Mouse (Mus musculus) embryonic facial prominence, embryonic 14.5 days (tissue): ENCODE results near the gene Psg19. TPM values are rescaled to one million over a fixed set of nuclear protein-coding genes. Genes with fewer than 3 reads are reported as not detected.
A peak's percentile ranks its signal among the peaks of the same experiment; 100 is the strongest.

Experiments used
- ATAC-seq: fragments of 200-750 bp; cut with Nextera tagmentation; 2 replicates; pipeline ENCODE4 v1.8.0; 2017; ENCODE audit warnings: low read depth, moderate number of reproducible peaks, moderate TSS enrichment
- DNase-seq: peaks from one replicate; pipeline ENCODE4 v3.0.0-alpha.2; 2015; ENCODE audit warnings: low spot score
- H3K27ac ChIP-seq: fragments of 300-500 bp; sonication (generic); replicated peaks from 2 replicates; pipeline ENCODE4 v1.5.1; 2014; ENCODE audit warnings: low read depth, mild to moderate bottlenecking, low read length, moderate library complexity
- H3K27me3 ChIP-seq: fragments of 300-500 bp; sonication (generic); replicated peaks from 2 replicates; pipeline ENCODE4 v1.6.1; 2014; ENCODE audit warnings: low read length; ENCODE audit not compliant: control insufficient read depth, insufficient read depth
- H3K36me3 ChIP-seq: fragments of 300-500 bp; sonication (generic); 2 replicates; pipeline ENCODE4 v1.6.1; 2014; ENCODE audit warnings: low read length, mixed read lengths; ENCODE audit not compliant: control insufficient read depth, insufficient read depth
- H3K4me1 ChIP-seq: fragments of 300-500 bp; sonication (generic); 2 replicates; pipeline ENCODE4 v1.6.1; 2014; ENCODE audit warnings: antibody characterized with exemption, low read length; ENCODE audit not compliant: control insufficient read depth, insufficient read depth
- H3K4me2 ChIP-seq: fragments of 300-500 bp; sonication (generic); 2 replicates; pipeline ENCODE4 v1.6.1; 2014; ENCODE audit warnings: low read depth, mild to moderate bottlenecking, low read length, moderate library complexity, mixed read lengths
- H3K4me3 ChIP-seq: fragments of 300-500 bp; sonication (generic); 2 replicates; pipeline ENCODE4 v1.5.1; 2014; ENCODE audit warnings: low read depth, mild to moderate bottlenecking, low read length
- H3K9ac ChIP-seq: fragments of 300-500 bp; sonication (generic); 2 replicates; pipeline ENCODE4 v1.6.1; 2014; ENCODE audit warnings: low read depth, mild to moderate bottlenecking, low read length, moderate library complexity, mixed read lengths
- H3K9me3 ChIP-seq: fragments of 300-500 bp; sonication (generic); 2 replicates; pipeline ENCODE4 v1.6.1; 2016; ENCODE audit warnings: low read length; ENCODE audit not compliant: control insufficient read depth
- WGBS: fragments of 180-500 bp; shearing (Covaris S2); extraction: QIAGEN DNeasy Blood & Tissue Kit; methylation state at CpG from one replicate; pipeline ENCODE4 v1.1.7; 2014; 5-methylcytosine and 5-hydroxymethylcytosine counted together
- polyA plus RNA-seq: library from polyadenylated mRNA; unstranded; fragments of >200 nt; fragmentation: Nextera tagmentation; extraction: Ambion mirVana; gene quantifications from 2 replicates; pipeline ENCODE4 v1.2.1, GENCODE M21; 2014

The Psg19 gene
- not detected in 2 replicates for polyA plus RNA-seq

DNA sequence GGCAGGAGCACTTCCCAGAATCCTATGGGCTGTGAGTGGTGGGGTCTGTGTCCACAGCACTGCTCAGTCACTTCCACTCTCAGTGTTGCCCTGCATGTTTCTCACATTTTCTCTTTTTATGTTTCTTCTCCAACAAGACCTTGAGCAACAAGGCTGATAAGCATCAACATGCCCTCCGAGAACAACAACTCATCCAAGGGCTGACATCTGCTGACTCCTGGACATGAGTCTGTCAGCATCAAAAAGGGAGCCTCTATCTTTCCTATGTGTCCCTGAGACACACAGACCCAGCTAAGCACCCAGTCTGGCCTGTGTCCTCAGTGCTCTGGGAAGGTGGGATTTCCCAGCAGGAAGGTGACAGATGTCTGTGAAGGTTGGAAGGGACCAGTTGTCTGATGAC is at the start of gene Psg19:
TSS of gene Psg19 (minus strand) at position 101 of the 400 bp plus-strand sequence.
- H3K4me3 ChIP-seq: no peak within 1 kb of the TSS
- H3K9me3 ChIP-seq: no peaks in the 10 kb centered on the region
- DNase-seq: no peak
- no peaks in the 10 kb centered on the region for H3K4me1 ChIP-seq
- ATAC-seq: no peak
- no peaks in the 10 kb centered on the region for H3K36me3 ChIP-seq
- no peaks in the 10 kb centered on the region for H3K27me3 ChIP-seq
- WGBS: 83% methylated on average over 1 of the region's 1 CpGs
- no peak within 1 kb of the TSS for H3K27ac ChIP-seq
- no peak within 1 kb of the TSS for H3K4me2 ChIP-seq
- H3K9ac ChIP-seq: no peak within 1 kb of the TSS

DNA sequence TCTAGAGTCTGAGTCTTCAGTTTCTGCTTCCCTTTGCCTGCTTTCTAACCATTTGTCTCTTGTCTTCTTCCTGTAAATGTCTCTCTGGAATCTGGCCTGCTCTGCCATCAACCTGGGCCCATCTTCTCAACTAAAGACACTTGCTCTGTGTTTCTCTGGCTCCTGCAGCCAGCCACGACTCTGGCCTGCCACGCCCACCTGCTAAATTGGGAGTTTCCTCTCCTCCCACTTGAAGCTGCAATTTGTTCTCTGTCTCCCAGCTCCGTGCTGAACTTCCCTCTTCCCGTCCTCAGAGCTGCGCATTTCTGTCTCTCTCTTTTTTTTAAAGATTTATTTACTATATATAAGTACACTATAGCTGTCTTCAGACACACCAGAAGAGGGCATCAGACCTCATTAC is 46.5 kb upstream of the Psg19 start:
- no peaks in the 10 kb centered on the region for H3K36me3 ChIP-seq
- no peak for ATAC-seq
- no peak overlapping the region for H3K4me2 ChIP-seq
- no peak overlapping the region for H3K4me3 ChIP-seq
- no peaks in the 10 kb centered on the region for H3K27me3 ChIP-seq
- H3K4me1 ChIP-seq: no peaks in the 10 kb centered on the region
- H3K9ac ChIP-seq: no peak overlapping the region
- DNase-seq: no peak
- 34% methylated on average over 5 of the region's 5 CpGs for WGBS
- no peak overlapping the region for H3K27ac ChIP-seq
- no peaks in the 10 kb centered on the region for H3K9me3 ChIP-seq

GRCm38 (mm10) chr7:18841174-18841567 is 42.9 kb upstream of the Psg19 start:
- Histone ChIP-seq H3K4me1 (no peaks in the 10 kb centered on the region), H3K4me3 (peak overlapping the region; percentile 14), H3K27ac (peak overlapping the region; percentile 59), H3K4me2 (peak overlapping the region; percentile 60), H3K9me3 (no peaks in the 10 kb centered on the region), H3K36me3 (no peaks in the 10 kb centered on the region), H3K9ac (peak overlapping the region; percentile 54), H3K27me3 (no peaks in the 10 kb centered on the region)
- DNase-seq (no peak), ATAC-seq (no peak)
- 100% methylated on average over 1 of the region's 1 CpGs for WGBS

DNA sequence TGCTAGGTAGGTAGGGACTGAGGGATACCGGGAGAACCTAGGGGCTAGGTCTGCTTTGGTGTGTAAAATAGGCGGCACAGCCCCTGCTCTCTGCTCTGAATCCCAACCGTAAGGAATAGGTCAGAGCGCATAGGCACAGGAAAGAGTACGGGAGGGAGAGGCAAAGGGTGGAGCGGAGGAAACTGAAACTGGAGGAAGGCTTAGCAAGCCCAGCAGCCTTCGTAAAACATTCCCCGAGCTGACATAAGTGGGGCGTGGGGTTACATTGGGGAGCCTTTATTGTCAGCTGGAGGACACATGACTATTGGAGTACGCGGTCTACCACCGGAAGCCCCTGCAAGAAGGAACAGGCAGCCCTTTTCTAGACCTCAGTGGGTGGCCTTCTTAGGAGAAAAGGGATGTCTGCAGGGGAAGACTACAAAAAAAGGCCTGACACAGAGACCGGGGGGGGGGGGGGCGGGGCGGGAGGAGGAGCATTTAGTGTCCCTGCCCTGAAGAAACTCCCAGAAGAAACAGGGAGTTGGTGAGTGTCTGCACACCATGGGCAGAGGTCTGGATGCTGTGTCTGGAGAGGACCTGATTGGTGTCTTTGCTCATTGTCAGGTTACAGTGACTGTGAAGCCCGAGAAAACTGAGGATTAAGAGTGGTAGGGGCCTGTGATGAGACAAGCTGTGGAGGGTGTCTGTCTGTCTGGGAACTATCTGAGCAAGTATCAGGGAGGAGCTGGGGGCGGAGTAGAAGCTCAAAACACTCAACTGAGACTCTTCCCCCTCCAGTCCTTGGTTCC is 42.3 kb upstream of the Psg19 start:
- Histone ChIP-seq H3K27me3 (no peaks in the 10 kb centered on the region), H3K27ac (peak overlapping the region; percentile 86), H3K4me2 (peak overlapping the region; percentile 60), H3K36me3 (no peaks in the 10 kb centered on the region), H3K4me1 (no peaks in the 10 kb centered on the region), H3K4me3 (peak overlapping the region; percentile 35), H3K9ac (peak overlapping the region; percentile 55), H3K9me3 (no peaks in the 10 kb centered on the region)
- peak; percentile 87 for DNase-seq
- peak; percentile 90 for ATAC-seq
- 4% methylated on average over 14 of the region's 17 CpGs for WGBS

GRCm38 (mm10) chr7:18839865-18840264 is 41.5 kb upstream of the Psg19 start, which contains the start of gene Mill2:
TSS of gene Mill2 (plus strand) at chr7:18839966.
- DNase-seq (peak; percentile 16), ATAC-seq (0 out of 2 replicates have a peak, but pooled peaks have one; percentile 7)
- Histone ChIP-seq H3K4me2 (peak within 1 kb of the TSS; percentile 60), H3K4me3 (peak within 1 kb of the TSS; percentile 35), H3K27me3 (no peaks in the 10 kb centered on the region), H3K9me3 (no peaks in the 10 kb centered on the region), H3K9ac (peak within 1 kb of the TSS; percentile 55), H3K27ac (peak within 1 kb of the TSS; percentile 86), H3K4me1 (no peaks in the 10 kb centered on the region), H3K36me3 (no peaks in the 10 kb centered on the region)
- 10% methylated on average over 3 of the region's 3 CpGs for whole genome bisulfite sequencing

DNA sequence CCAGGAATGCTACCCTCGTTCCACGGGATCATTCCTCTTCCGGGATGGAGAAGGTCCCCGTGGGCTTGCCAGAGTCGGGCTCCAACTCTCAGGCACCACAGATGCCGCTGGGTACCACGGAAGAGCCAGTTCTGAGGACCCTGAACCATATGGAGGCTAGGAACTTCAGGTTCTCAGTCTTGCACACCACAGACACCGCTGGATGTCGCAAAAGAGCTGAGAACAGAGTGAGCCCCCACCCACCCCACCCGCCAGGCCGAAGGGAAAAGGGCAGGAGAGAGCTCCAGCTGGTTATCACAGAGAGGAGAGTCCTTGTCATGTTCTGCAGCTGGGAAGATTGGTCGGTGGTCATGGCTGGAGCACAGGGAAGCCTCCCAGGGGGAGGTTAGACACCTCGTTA is 34.0 kb upstream of the Psg19 start:
- H3K27ac ChIP-seq: no peak overlapping the region
- H3K4me1 ChIP-seq: no peaks in the 10 kb centered on the region
- DNase-seq (no peak), ATAC-seq (no peak)
- 43% methylated on average over 13 of the region's 13 CpGs for WGBS
- H3K36me3 ChIP-seq: no peaks in the 10 kb centered on the region
- no peak overlapping the region for H3K4me2 ChIP-seq
- H3K9me3 ChIP-seq: no peaks in the 10 kb centered on the region
- no peak overlapping the region for H3K9ac ChIP-seq
- no peak overlapping the region for H3K4me3 ChIP-seq
- no peaks in the 10 kb centered on the region for H3K27me3 ChIP-seq

DNA sequence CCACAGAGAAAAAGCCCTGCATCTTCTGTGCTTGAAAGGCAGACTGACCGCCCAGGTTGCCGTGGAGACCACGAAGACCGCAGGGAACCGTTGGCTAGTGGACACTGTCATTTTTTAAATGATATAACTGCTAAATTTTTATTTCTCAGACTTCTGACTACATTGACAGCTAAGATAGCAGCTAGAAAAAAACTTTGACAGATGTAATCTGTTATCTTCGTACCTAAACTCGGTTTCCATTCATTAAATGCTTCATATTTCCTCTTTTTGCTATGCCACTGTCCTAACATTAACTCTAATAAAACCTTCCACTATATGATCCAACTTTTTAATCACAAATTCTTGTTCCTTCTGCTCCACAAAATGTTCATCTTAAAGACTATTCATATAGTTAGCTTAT is 31.2 kb upstream of the Psg19 start:
- Histone ChIP-seq H3K27me3 (no peaks in the 10 kb centered on the region), H3K9me3 (no peaks in the 10 kb centered on the region), H3K4me2 (no peak overlapping the region), H3K4me1 (no peaks in the 10 kb centered on the region), H3K36me3 (no peaks in the 10 kb centered on the region), H3K27ac (no peak overlapping the region), H3K9ac (no peak overlapping the region), H3K4me3 (no peak overlapping the region)
- DNase-seq (no peak), ATAC-seq (no peak)
- 87% methylated on average over 7 of the region's 7 CpGs for WGBS

- Histone ChIP-seq H3K27me3 (no peaks in the 10 kb centered on the region), H3K27ac (no peak overlapping the region), H3K36me3 (no peaks in the 10 kb centered on the region), H3K9me3 (no peaks in the 10 kb centered on the region), H3K4me2 (no peak overlapping the region), H3K4me3 (no peak overlapping the region), H3K9ac (no peak overlapping the region), H3K4me1 (no peaks in the 10 kb centered on the region)
- 56% methylated on average over 9 of the region's 9 CpGs for WGBS
- DNase-seq (peak; percentile 14), ATAC-seq (no peak)
These were observed 30.3 kb upstream of the Psg19 start for GRCm38 (mm10) chr7:18828592-18828991.
